Mouse (Mus musculus): ENCODE results near the gene Prkar1a.

The Prkar1a gene

DNA sequence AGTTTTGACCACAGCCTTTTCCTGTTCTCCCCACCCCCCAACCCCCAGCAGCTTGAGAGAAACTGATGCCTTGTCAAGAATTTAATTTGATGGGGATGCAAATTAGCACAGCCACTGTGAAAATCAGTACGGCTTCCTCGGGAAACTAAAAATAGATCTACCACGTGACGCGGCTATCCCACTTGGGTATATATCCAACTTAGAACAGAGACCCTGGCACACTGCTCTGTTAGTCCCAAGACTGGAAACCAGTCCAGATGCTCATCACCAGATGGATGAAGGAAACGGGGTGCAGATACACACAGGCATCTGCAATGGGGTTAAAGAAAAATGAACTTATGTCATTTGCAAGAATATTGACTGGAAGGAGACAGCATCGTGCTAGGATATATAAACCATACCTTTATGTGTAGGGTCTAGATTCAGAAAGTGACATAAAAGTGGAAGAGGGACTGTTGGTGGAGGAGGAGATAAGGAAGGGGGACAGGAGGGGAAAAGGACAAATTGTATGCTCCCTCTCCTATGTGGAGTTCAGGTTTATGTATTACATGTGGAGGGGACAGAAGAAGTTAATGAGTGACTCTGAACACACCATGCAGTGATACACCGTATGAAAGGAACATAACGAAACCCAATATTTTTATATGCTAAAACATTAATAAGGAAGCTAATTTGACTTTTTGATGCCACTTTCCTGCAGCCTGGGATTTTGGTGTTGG is 56.3 kb downstream of the Prkar1a start:
- DNase-seq (ENCODE audit: low spot score in 2 of 2), result no peak

DNA sequence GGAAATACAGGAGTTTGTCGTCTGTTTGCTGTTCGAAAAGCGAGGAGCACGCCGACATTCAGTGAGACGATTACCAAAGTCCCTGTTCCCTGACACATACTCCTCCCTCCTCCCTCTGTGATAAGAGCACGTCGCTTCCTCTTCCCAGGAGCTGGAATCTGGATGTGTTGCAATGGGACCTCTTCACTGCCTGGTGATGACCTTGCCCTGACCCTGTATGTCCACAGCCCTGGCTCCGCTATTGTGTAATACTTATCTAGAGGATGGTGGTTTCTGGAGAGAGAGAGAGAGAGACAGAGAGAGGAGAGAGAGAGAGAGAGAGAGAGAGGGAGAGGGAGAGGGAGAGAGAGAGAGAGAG is 56.8 kb downstream of the Prkar1a start:
- no peak for DNase-seq (ENCODE audit: low spot score in 2 of 2)

DNA sequence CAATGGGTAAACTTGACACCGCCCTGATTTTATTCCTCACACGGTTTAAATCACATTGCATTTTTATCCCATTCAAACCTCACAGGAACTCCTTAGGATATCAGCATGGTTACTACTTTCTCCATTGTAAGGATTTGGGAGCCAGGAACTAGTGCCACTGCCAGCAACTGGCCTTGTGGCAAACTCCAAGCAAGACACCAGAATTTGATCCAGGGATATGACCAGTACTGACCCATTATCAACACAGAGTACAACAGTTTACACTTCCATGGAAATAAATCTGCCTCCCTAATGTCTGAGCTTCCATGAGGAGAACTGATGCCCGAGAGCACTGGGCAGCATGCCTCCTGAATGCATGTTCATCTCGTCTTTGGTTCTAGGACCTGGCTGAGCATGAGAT is 57.4 kb downstream of the Prkar1a start:
- no peak for DNase-seq (ENCODE audit: low spot score in 2 of 2)

DNA sequence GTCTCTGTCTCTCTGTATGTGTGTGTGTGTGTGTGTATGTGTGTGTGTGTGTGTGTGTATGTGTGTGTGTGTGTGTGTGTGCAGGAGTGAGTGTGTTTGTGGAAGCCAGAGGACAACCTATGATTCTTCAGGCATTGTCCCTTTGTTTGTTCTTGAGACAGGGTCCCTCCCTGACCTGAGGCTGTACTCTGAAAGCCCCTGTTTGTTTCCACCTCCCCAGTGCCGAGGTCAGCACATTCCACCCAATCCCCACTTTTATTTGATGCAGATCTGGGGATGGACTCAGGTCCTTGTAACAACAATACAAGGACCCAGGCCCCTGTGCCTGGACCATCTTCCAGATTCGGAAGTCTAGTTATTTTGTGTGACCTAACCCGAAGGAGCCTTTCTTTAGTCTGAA is 58.2 kb downstream of the Prkar1a start:
- no peak for DNase-seq (ENCODE audit: low spot score in 2 of 2)

DNA sequence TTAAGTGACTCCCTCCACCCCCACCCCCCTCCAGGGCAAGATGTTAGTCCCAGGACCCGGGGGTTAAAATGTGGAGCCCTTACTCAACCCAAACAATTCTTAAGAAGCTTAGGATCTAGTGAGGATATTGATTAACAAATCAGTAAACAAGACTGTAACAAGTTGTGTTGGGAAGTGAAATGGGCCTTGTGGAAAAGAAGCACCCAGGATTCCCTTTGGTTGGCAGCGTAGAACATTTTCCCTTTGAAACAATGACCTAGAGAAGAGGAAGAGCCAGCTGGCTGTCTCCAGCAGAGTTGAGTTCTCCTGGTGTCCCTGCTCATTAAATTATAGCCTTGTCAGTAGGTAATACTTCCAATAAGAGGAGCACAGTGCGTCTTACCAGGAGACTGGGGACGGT is 59.6 kb downstream of the Prkar1a start:
- no peak for DNase-seq (ENCODE audit: low spot score in 2 of 2)

DNA sequence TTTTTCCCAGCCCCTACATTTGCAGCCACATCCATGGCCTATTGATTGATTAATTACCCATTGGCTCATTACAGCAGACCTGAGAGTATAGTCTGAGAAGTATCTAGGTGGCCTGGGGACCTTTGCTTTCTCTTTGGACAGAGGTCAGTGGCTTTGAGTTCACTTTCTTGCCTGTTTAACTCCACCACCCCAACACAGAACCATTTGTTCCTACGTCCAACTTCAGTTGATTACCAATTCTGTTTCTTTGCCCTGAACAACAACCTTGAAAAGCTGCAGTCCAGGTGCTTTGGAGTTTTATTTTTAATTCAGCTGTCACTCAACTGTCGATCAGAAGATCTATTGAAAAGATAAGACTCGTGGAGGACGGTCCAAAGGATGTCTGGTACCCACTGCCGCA is 60.3 kb downstream of the Prkar1a start:
- no peak for DNase-seq (ENCODE audit: low spot score in 2 of 2)

DNA sequence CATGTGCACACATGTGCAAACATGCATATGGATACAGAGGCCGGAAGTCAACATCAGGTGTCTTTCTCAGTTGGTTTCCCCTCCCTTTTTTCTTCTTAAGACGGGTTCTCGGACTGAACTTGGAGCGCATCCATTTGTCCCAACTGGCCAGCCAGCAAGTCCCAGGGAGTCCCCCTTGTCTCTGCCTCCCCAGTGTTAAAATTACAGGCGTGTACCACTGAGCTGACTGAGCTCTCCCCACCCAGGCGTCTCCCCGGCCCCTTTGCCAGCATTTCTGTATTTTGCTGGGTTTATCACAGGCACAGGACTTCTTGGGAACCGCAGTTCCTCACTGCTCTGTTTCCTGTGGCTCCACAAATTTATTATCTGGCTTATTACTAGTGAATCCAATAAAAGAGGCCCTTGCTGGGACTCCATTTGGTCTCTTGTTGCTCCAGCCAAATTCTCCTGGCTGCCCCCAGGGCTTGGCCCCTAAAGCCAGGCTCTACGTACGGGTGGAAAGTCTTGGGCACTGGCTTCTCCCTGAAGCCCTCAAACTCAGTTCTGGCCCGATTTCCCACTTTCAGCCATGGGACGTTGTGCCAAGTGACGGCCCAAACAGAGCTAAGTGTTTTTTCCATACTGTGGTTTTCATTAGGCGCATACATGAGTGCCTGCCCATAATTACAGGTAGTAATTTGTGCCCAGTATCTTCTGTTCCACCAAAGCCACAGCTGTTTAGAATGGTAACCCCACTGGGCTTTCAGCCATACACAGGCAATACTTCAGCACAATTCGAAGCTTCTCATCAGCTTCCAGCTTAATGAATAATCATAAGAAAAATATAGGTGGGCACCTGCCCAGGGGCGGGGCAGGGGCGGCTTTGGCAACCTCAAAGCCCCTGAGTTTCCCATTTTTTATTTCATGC is 65.4 kb downstream of the Prkar1a start:
- DNase-seq (ENCODE audit: low spot score in 2 of 2), result no peak

DNA sequence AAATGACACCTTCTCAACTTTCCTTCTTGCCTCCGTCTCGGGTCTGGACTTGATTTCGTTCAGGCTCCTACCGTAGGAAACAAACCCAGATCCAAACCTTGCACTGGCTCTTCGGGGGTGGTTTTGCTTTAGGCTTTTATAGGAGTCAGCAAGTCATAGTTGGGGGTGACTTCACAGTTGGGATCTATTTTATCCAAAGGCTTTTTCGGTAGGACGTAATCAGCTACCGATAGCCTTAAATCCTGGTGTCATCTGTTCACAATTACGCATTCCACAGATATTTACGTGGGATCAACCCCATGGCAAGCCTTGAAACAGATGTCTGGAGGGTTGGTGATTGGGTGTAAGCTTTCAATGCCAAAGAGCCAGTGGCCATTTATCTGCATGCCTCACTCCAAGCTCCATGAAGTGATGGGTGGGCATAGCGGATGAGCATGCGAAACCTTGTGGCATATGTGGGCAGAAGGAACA is 66.1 kb downstream of the Prkar1a start:
- DNase-seq (ENCODE audit: low spot score in 2 of 2), result no peak

DNA sequence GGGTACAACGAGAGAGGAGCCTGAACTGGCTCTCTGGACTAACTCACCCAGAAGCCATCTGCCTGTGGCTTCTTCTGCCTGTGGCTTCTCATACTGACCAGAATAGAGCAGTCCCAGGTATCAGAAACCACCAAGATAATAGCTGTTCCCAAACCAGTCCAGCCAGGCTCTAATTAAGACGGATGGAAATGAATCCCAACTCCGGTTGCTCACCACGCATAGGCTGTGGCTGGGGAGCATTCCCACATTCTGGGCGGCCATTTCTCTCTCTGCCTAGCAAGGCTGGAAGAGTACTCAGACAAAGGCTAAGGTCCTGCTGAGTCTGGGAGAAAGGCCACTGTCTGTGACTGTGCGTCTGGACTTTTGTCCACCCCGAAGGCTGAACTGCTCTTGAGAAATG is 67.8 kb downstream of the Prkar1a start:
- no peak for DNase-seq (ENCODE audit: low spot score in 2 of 2)

DNA sequence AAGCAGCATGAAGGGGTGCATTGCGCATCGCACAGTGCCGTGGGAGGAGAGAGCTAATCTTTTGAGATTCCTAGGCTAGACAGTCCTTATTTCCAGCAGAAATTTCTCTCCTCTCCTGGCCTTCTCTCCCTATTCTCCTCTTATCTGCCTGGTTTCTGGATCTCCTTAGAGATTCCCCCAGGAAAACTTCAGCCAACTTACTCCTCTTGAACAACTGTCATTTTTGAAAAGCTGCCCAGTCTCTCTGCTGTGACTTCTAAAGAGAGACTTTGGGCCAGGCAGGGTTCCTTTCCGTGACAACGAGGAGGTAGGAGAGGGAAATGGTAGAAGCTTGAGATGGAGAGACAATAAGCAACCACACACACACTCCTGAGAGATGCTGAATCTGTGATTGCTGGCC is 68.2 kb downstream of the Prkar1a start:
- DNase-seq (ENCODE audit: low spot score in 2 of 2), result no peak

DNA sequence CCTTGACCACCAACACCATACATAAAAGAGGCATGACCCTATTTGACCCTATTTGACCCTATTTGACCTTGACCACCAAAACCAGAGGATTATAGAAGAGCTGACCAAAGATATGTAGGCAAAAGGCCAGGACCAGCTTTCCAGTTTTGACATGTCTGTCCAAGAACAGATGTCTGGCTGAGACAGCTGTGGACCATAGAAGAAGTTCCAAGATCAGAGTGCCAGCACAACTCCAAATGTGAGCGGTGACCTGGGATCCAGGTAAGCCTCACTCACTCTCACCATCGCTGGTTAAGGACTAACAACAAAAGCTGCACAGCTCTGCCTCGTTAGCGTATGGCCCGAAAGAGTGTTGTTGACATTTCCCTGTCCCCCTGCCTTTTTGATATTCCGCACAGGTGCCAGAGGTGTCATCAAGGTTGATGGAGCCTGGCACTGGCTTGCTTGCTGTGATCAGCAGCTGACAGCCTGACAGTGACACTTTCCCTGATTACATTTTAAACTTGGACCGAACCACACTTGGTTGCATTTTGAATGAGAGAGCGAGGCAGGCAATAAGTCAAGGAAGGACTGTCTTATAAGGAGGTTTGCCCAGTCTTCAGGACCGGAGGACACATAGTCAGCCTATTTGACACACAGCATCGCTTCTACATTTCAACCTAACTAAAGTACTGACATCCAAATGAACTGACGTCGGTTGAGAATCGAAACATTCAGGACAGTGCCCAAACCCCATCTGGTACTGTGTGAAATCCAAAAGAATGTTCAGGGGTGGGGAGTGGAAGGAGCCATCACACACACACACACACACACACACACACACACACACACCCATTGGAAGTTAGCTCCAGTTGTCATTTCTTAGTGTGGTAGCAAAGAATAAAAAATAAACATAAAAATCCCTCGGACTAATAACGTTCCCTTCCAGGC is 69.0 kb downstream of the Prkar1a start:
- DNase-seq (ENCODE audit: low spot score in 2 of 2), result no peak

Data from frontal cortex, postnatal 25 days (tissue).